Mouse (Mus musculus) regulatory T cell (primary cell): ENCODE results near the gene Gm1553.

Experiments used
- in situ Hi-C: fragments of 300-600 bp; cut with MboI, MseI; formaldehyde crosslinking; loops from one replicate; pipeline ENCODE4 v1.15.1; 2025; ENCODE audit warnings: high pct_unique_total_duplicates

The Gm1553 gene

DNA sequence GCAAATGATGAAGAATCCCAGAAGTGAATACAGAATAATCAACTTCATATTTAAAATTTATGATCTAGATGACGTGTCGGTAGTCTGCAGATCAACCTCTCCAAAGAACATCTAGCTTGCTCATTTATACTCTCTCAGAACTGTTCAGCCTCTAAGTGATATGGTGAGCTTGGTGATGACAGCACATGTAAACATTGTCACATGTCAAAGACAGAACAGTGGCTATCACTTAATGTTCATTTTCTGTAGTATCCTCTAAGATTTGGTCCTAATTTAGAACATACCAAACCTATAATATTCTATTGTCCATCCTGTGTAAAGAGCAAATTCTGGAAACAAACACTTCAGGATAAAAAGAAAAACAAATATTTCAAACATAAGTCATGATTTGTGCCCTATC is at the start of gene Gm1553:
TSS of gene Gm1553 (minus strand) at position 101 of the 400 bp plus-strand sequence.
- in situ Hi-C loops: no loop called here
